Mouse (Mus musculus) liver, embryonic 12.5 days (tissue): ENCODE data around the gene Pamr1. TPM values are rescaled to one million over a fixed set of nuclear protein-coding genes. Genes with fewer than 3 reads are reported as not detected.

Experiments
- ATAC-seq: fragments of 200-750 bp; cut with Nextera tagmentation; 2 replicates; pipeline ENCODE4 v1.8.0; 2017; ENCODE audit warnings: moderate number of reproducible peaks, mild to moderate bottlenecking, moderate library complexity
- H3K27ac ChIP-seq: fragments of 300-500 bp; sonication (generic); 2 replicates; pipeline ENCODE4 v1.5.1; 2016; ENCODE audit warnings: mild to moderate bottlenecking
- H3K27me3 ChIP-seq: fragments of 300-500 bp; sonication (generic); replicated peaks from 2 replicates; pipeline ENCODE4 v1.6.1; 2016; ENCODE audit warnings: mild to moderate bottlenecking, moderate library complexity
- H3K36me3 ChIP-seq: fragments of 300-500 bp; sonication (generic); 2 replicates; pipeline ENCODE4 v1.6.1; 2016; ENCODE audit warnings: mild to moderate bottlenecking, moderate library complexity
- H3K4me1 ChIP-seq: fragments of 300-500 bp; sonication (generic); 2 replicates; pipeline ENCODE4 v1.6.1; 2016
- H3K4me2 ChIP-seq: fragments of 300-500 bp; sonication (generic); 2 replicates; pipeline ENCODE4 v1.6.1; 2016; ENCODE audit warnings: mild to moderate bottlenecking, moderate library complexity
- H3K4me3 ChIP-seq: fragments of 300-500 bp; sonication (generic); 2 replicates; pipeline ENCODE4 v1.5.1; 2016; ENCODE audit warnings: mild to moderate bottlenecking, moderate library complexity
- H3K9ac ChIP-seq: fragments of 300-500 bp; sonication (generic); 2 replicates; pipeline ENCODE4 v1.6.1; 2016; ENCODE audit warnings: mild to moderate bottlenecking, moderate library complexity
- H3K9me3 ChIP-seq: fragments of 300-500 bp; sonication (generic); replicated peaks from 2 replicates; pipeline ENCODE4 v1.6.1; 2016; ENCODE audit warnings: mild to moderate bottlenecking, moderate library complexity
- WGBS: fragments of 180-500 bp; shearing (Covaris S2); methylation state at CpG from one replicate; pipeline ENCODE4 v1.1.7; 2016; ENCODE audit not compliant: insufficient replicate concordance; 5-methylcytosine and 5-hydroxymethylcytosine counted together
- polyA plus RNA-seq: library from polyadenylated mRNA; unstranded; fragments of >200 nt; fragmentation: Nextera tagmentation; extraction: Ambion mirVana; gene quantifications from 2 replicates; pipeline ENCODE4 v1.2.1, GENCODE M21; 2016

Gene Pamr1
- polyA plus RNA-seq, 1 experiment from 2014 or later: 4.2 TPM

DNA sequence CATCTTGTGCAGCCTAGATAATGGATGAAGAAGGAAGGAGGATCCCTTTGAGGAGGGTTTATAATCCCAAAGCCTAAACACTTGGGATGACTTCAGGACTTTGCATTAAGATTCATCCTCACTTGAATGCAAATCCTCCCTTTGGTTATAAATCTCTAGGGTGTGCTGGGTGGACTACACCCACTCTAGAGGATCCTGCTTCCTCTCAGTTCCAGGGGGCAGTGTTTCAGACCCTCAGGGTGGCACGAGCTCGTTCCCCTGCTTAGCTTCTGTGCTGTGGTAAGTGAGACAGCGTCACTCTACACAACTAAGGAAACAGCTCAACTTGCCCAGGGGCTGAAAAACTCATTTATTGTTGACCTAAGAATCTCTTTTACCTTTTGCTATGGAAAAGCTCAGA is 1.8 kb downstream of the Pamr1 start:
- H3K27me3 ChIP-seq: peaks cover 30% of the 10 kb centered on the region
- H3K9ac ChIP-seq: no peak overlapping the region
- H3K9me3 ChIP-seq: no peaks in the 10 kb centered on the region
- no peak for ATAC-seq
- peak overlapping the region; percentile 50; the same call in 1 of the 2 replicates for H3K4me2 ChIP-seq
- H3K36me3 ChIP-seq: no peaks in the 10 kb centered on the region
- WGBS: 37% methylated on average over 3 of the region's 3 CpGs
- H3K4me1 ChIP-seq: no peaks in the 10 kb centered on the region
- peak overlapping the region; percentile 15; the same call in 1 of the 2 replicates for H3K27ac ChIP-seq
- H3K4me3 ChIP-seq: no peak overlapping the region

DNA sequence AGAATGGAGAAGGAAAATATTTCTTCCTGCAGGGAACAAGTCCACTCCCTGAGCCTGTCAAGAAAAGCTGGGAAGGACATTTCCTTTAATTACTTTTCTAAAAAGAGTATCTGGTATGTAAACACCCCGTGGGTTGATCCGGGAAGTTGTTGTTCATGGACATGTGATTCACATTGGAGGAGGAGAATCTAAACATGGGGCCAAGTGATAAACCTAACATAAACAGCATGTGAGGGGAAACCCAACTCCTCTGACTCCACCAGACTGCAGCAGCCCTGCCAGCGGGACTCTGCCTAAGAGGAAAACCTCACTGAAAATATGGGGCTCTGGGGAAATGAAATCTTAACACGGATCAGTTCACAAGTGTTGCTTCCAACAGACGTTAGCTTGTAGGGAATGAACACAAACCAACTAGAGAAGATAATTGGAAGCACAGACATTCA is 2.3 kb downstream of the Pamr1 start:
- 49% methylated on average over 5 of the region's 5 CpGs for WGBS
- Histone ChIP-seq H3K9ac (no peak overlapping the region), H3K27ac (no peak overlapping the region), H3K27me3 (peaks cover 30% of the 10 kb centered on the region), H3K4me1 (no peaks in the 10 kb centered on the region), H3K4me3 (no peak overlapping the region), H3K4me2 (no peak overlapping the region), H3K9me3 (no peaks in the 10 kb centered on the region), H3K36me3 (no peaks in the 10 kb centered on the region)
- ATAC-seq: no peak

GRCm38 (mm10) chr2:102557085-102557484 is 7.3 kb downstream of the Pamr1 start:
- H3K4me3 ChIP-seq: no peak overlapping the region
- H3K4me2 ChIP-seq: no peak overlapping the region
- no peaks in the 10 kb centered on the region for H3K4me1 ChIP-seq
- H3K9me3 ChIP-seq: no peaks in the 10 kb centered on the region
- no peaks in the 10 kb centered on the region for H3K36me3 ChIP-seq
- H3K27ac ChIP-seq: no peak overlapping the region
- H3K9ac ChIP-seq: no peak overlapping the region
- WGBS: 51% methylated on average over 4 of the region's 4 CpGs
- no peaks in the 10 kb centered on the region for H3K27me3 ChIP-seq
- no peak for ATAC-seq

- H3K4me2 ChIP-seq: no peak overlapping the region
- no peak for ATAC-seq
- no peak overlapping the region for H3K9ac ChIP-seq
- H3K4me3 ChIP-seq: no peak overlapping the region
- H3K9me3 ChIP-seq: no peaks in the 10 kb centered on the region
- 65% methylated on average over 12 of the region's 12 CpGs for WGBS
- no peaks in the 10 kb centered on the region for H3K27me3 ChIP-seq
- H3K36me3 ChIP-seq: no peaks in the 10 kb centered on the region
- no peaks in the 10 kb centered on the region for H3K4me1 ChIP-seq
- no peak overlapping the region for H3K27ac ChIP-seq
These were observed 9.2 kb downstream of the Pamr1 start for GRCm38 (mm10) chr2:102558965-102559364.

- no peaks in the 10 kb centered on the region for H3K36me3 ChIP-seq
- WGBS: 48% methylated on average over 1 of the region's 1 CpGs
- no peak for ATAC-seq
- no peak overlapping the region for H3K27ac ChIP-seq
- H3K4me2 ChIP-seq: no peak overlapping the region
- H3K4me1 ChIP-seq: no peaks in the 10 kb centered on the region
- no peaks in the 10 kb centered on the region for H3K9me3 ChIP-seq
- no peaks in the 10 kb centered on the region for H3K27me3 ChIP-seq
- H3K9ac ChIP-seq: no peak overlapping the region
- no peak overlapping the region for H3K4me3 ChIP-seq
These were observed 14.0 kb downstream of the Pamr1 start for GRCm38 (mm10) chr2:102563848-102564247.

DNA sequence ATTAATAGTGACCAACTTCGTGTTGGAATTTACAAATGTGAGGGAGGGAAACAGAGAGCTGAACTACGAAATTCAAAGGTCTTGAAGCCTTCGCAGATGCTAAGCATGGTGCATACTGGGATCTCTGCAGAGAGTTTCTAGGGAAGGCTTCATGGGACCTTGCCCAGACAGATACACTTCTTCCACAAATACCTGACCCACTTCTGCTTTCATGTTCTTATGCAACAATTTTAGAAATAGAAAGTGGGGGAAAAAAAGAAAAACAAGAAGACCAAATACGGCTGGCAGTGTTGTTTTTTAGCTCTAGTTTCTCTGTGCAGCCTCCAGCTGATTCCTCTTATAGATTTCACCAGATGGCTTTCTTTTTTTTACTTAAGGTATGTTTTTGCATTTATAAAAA is 29.4 kb downstream of the Pamr1 start:
- Histone ChIP-seq H3K9ac (no peak overlapping the region), H3K27ac (no peak overlapping the region), H3K36me3 (no peaks in the 10 kb centered on the region), H3K27me3 (no peaks in the 10 kb centered on the region), H3K4me1 (no peaks in the 10 kb centered on the region), H3K4me3 (no peak overlapping the region), H3K4me2 (no peak overlapping the region), H3K9me3 (no peaks in the 10 kb centered on the region)
- 54% methylated on average over 4 of the region's 4 CpGs for WGBS
- ATAC-seq: no peak

DNA sequence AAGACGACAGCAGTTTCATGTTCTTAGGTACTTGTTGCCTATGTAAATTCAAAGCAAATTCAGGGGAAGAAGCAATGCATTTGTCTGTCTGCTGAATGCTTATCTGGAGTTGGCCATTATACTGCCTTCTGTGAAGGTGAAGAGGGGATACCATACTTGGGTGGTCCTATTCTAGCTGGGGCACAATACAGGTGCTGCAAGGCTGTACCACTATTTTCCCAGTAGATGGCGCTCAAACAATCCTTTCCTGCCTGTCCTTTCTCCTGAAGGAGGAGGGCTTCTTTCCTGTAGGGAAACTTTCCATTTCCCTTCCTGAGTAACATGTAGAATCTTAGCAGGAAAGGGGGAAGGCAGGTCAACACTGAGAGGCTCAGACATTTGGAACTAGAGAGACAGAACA is 40.2 kb downstream of the Pamr1 start:
- Histone ChIP-seq H3K36me3 (no peaks in the 10 kb centered on the region), H3K4me3 (no peak overlapping the region), H3K4me2 (no peak overlapping the region), H3K9me3 (no peaks in the 10 kb centered on the region), H3K9ac (no peak overlapping the region), H3K27me3 (no peaks in the 10 kb centered on the region), H3K4me1 (no peaks in the 10 kb centered on the region), H3K27ac (no peak overlapping the region)
- 36% methylated on average over 2 of the region's 2 CpGs for WGBS
- no peak for ATAC-seq

GRCm38 (mm10) chr2:102594535-102594934 is 44.7 kb downstream of the Pamr1 start:
- WGBS: 35% methylated on average over 1 of the region's 1 CpGs

GRCm38 (mm10) chr2:102595395-102596130 is 45.8 kb downstream of the Pamr1 start:
- no peaks in the 10 kb centered on the region for H3K36me3 ChIP-seq

More at GRCm38 (mm10) chr2:102594535-102594934, 44.7 kb downstream of the Pamr1 start:
- Histone ChIP-seq H3K9me3 (no peaks in the 10 kb centered on the region), H3K9ac (no peak overlapping the region), H3K4me2 (no peak overlapping the region), H3K4me3 (no peak overlapping the region), H3K27me3 (no peaks in the 10 kb centered on the region), H3K36me3 (no peaks in the 10 kb centered on the region), H3K4me1 (no peaks in the 10 kb centered on the region), H3K27ac (no peak overlapping the region)
- ATAC-seq: no peak

DNA sequence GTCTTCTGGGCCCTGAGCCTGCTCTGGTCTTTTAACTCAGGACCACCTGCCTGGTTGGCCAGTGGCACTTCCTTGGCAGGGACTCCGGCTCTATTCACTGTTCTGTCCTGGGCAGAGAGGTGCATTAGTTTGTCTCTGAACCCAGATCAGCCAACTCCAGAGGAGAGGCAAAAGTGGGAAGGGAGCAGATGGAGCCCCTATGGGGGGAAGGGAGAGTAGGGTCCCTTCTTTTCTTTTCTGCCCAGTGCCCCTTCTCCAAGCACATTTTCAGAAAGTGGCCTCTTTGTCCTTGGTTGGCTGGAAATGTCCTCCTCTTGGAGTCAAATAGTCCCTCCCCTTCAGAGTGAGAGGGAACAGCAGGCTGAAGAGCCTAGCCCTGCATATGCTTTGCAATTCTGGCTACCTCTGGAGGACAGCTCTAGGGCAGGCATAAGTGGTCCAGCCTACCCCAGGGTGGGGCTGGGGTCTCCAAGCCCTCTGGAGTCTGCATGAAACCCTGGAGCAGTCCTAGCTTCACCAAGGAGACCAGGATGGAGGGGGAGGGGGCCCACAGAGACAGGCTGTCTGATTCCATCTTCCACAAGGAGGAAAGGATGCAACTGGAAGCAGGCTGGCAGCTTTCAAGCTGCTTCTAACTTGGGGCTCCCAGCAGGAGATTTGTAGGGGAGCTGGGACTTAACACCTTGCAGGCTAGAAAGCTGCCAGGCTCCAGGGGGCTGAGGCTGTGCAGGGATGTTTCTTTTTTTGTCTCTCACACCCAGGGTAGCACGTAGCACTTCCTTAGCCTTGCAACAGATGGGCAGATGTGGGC is 49.3 kb downstream of the Pamr1 start:
- no peak overlapping the region for H3K4me2 ChIP-seq
- H3K9ac ChIP-seq: no peak overlapping the region
- H3K27ac ChIP-seq: no peak overlapping the region
- no peak for ATAC-seq
- H3K4me3 ChIP-seq: no peak overlapping the region
- H3K9me3 ChIP-seq: no peaks in the 10 kb centered on the region
- WGBS: 31% methylated on average over 2 of the region's 2 CpGs
- no peaks in the 10 kb centered on the region for H3K36me3 ChIP-seq
- no peaks in the 10 kb centered on the region for H3K27me3 ChIP-seq
- no peaks in the 10 kb centered on the region for H3K4me1 ChIP-seq

More at GRCm38 (mm10) chr2:102595395-102596130, 45.8 kb downstream of the Pamr1 start:
- H3K4me1 ChIP-seq: no peaks in the 10 kb centered on the region
- no peaks in the 10 kb centered on the region for H3K27me3 ChIP-seq
- no peak for ATAC-seq
- no peak overlapping the region for H3K27ac ChIP-seq
- no peak overlapping the region for H3K4me3 ChIP-seq
- no peak overlapping the region for H3K9ac ChIP-seq
- WGBS: 62% methylated on average over 10 of the region's 10 CpGs
- no peaks in the 10 kb centered on the region for H3K9me3 ChIP-seq
- H3K4me2 ChIP-seq: no peak overlapping the region

DNA sequence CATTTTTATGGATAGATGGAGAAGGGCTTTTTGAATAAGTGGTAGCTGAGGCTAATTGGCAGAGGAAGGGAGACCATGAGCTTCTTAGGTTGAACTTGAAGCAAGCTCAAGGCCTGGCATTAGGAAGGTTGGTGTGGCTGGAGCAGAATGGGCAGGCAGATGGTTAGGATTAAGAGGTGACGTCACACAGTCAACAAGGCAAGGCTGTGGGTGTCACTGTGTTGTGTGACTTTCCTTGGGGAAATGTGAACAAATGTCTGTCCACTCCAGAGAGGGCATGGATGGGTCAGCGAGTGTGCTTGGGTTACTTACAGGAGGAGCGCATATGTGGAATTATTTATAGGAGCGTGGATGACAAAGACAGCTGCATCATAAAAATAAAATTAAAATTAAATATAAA is 50.7 kb downstream of the Pamr1 start:
- Histone ChIP-seq H3K9me3 (no peaks in the 10 kb centered on the region), H3K27me3 (no peaks in the 10 kb centered on the region), H3K36me3 (no peaks in the 10 kb centered on the region), H3K4me1 (no peaks in the 10 kb centered on the region), H3K27ac (no peak overlapping the region), H3K4me3 (no peak overlapping the region), H3K9ac (no peak overlapping the region), H3K4me2 (no peak overlapping the region)
- ATAC-seq: no peak
- WGBS: 71% methylated on average over 4 of the region's 4 CpGs

- 86% methylated on average over 4 of the region's 4 CpGs for WGBS
- Histone ChIP-seq H3K27ac (no peak overlapping the region), H3K36me3 (no peaks in the 10 kb centered on the region), H3K9me3 (no peaks in the 10 kb centered on the region), H3K4me3 (no peak overlapping the region), H3K4me2 (no peak overlapping the region), H3K9ac (no peak overlapping the region), H3K27me3 (no peaks in the 10 kb centered on the region), H3K4me1 (no peaks in the 10 kb centered on the region)
- ATAC-seq: no peak
These were observed 60.7 kb downstream of the Pamr1 start for GRCm38 (mm10) chr2:102610485-102610884.
